Mouse (Mus musculus) kidney, embryonic 16.5 days (tissue): ENCODE measurements at regions not wholly inside any gene's neighbourhood (a gene's known extent, or its start where the extent isn't known, plus 50 kb on each side); places are given as distances from the start of the nearest gene placed in this dataset.

Source experiments
- ATAC-seq: fragments of 200-750 bp; cut with Nextera tagmentation; 2 replicates; pipeline ENCODE4 v1.8.0; 2017; ENCODE audit warnings: moderate TSS enrichment; ENCODE audit not compliant: low FRiP score, low TSS enrichment
- H3K27ac ChIP-seq: fragments of 300-500 bp; sonication (generic); 2 replicates; pipeline ENCODE4 v1.5.1; 2014; ENCODE audit warnings: low read length
- H3K27me3 ChIP-seq: fragments of 300-500 bp; sonication (generic); 2 replicates; pipeline ENCODE4 v1.6.1; 2014; ENCODE audit warnings: low read length, control low read depth, mixed read lengths; ENCODE audit not compliant: insufficient read depth
- H3K36me3 ChIP-seq: fragments of 300-500 bp; sonication (generic); 2 replicates; pipeline ENCODE4 v1.6.1; 2014; ENCODE audit warnings: low read length, control low read depth, mixed read lengths; ENCODE audit not compliant: insufficient read depth
- H3K4me1 ChIP-seq: fragments of 300-500 bp; sonication (generic); 2 replicates; pipeline ENCODE4 v1.6.1; 2014; ENCODE audit warnings: low read length, control low read depth, mixed read lengths; ENCODE audit not compliant: insufficient read depth
- H3K4me2 ChIP-seq: fragments of 300-500 bp; sonication (generic); replicated peaks from 2 replicates; pipeline ENCODE4 v1.6.1; 2014; ENCODE audit warnings: low read depth, low read length
- H3K4me3 ChIP-seq: fragments of 300-500 bp; sonication (generic); 2 replicates; pipeline ENCODE4 v1.5.1; 2014; ENCODE audit warnings: mild to moderate bottlenecking, low read length
- H3K9ac ChIP-seq: fragments of 300-500 bp; sonication (generic); replicated peaks from 2 replicates; pipeline ENCODE4 v1.6.1; 2014; ENCODE audit warnings: low read length
- H3K9me3 ChIP-seq: fragments of 300-500 bp; sonication (generic); 2 replicates; pipeline ENCODE4 v1.6.1; 2016; ENCODE audit warnings: low read length, control low read depth
- WGBS: fragments of 180-500 bp; shearing (Covaris S2); extraction: QIAGEN DNeasy Blood & Tissue Kit; methylation state at CpG from one replicate; pipeline ENCODE4 v1.1.7; 2014; 5-methylcytosine and 5-hydroxymethylcytosine counted together

- no peak overlapping the region for H3K4me2 ChIP-seq
- H3K36me3 ChIP-seq = no peaks in the 10 kb centered on the region
- H3K9me3 ChIP-seq = no peaks in the 10 kb centered on the region
- no peak overlapping the region for H3K27ac ChIP-seq
- WGBS = 68% methylated on average over 5 of the region's 5 CpGs
- H3K4me3 ChIP-seq = no peak overlapping the region
- no peak for ATAC-seq
- H3K9ac ChIP-seq = no peak overlapping the region
- H3K27me3 ChIP-seq = no peaks in the 10 kb centered on the region
- H3K4me1 ChIP-seq = 0 out of 2 replicates have a peak, but pooled peaks cover under 1% of the 10 kb centered on the region
These were observed 318.7 kb downstream of the Rnd3 start for GRCm38 (mm10) chr2:50830056-50830720.

GRCm38 (mm10) chr2:50827097-50827496 lies 321.8 kb downstream of the Rnd3 start:
- Histone ChIP-seq H3K4me2 (no peak overlapping the region), H3K27ac (no peak overlapping the region), H3K9ac (no peak overlapping the region), H3K4me3 (no peak overlapping the region), H3K9me3 (no peaks in the 10 kb centered on the region), H3K4me1 (0 out of 2 replicates have a peak, but pooled peaks cover 3% of the 10 kb centered on the region), H3K36me3 (no peaks in the 10 kb centered on the region), H3K27me3 (no peaks in the 10 kb centered on the region)
- ATAC-seq = no peak
- 69% methylated on average over 5 of the region's 5 CpGs for WGBS

- ATAC-seq = no peak
These were observed 322.4 kb downstream of the Rnd3 start for GRCm38 (mm10) chr2:50826537-50826936.

DNA sequence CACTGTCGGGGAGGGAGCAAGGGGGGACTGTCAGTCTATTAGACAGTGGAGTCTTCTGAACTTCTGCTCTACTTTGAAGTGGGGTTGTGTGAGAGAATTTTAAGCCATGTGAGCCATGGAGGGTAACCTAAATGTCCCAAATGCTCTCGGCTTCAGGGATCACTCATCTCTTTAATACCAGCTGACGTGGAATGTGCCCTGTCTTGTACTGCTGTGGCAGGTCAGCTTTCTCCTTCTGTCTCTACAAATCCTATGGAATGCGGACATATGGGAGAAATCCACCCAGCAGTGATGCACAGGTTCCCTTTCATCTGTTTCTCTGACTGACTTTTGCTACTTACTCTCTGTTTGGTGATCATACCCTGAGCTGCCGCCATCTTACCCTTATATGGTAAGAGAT lies 323.3 kb downstream of the Rnd3 start:
- H3K27ac ChIP-seq = no peak overlapping the region
- H3K9me3 ChIP-seq = no peaks in the 10 kb centered on the region
- WGBS = 92% methylated on average over 5 of the region's 5 CpGs

More at GRCm38 (mm10) chr2:50826537-50826936, 322.4 kb downstream of the Rnd3 start:
- 0 out of 2 replicates have a peak, but pooled peaks cover 3% of the 10 kb centered on the region for H3K4me1 ChIP-seq
- no peaks in the 10 kb centered on the region for H3K27me3 ChIP-seq
- H3K27ac ChIP-seq = no peak overlapping the region
- no peak overlapping the region for H3K9ac ChIP-seq
- no peak overlapping the region for H3K4me2 ChIP-seq
- H3K4me3 ChIP-seq = no peak overlapping the region
- no peaks in the 10 kb centered on the region for H3K36me3 ChIP-seq
- H3K9me3 ChIP-seq = no peaks in the 10 kb centered on the region
- whole genome bisulfite sequencing = 78% methylated on average over 3 of the region's 3 CpGs

DNA sequence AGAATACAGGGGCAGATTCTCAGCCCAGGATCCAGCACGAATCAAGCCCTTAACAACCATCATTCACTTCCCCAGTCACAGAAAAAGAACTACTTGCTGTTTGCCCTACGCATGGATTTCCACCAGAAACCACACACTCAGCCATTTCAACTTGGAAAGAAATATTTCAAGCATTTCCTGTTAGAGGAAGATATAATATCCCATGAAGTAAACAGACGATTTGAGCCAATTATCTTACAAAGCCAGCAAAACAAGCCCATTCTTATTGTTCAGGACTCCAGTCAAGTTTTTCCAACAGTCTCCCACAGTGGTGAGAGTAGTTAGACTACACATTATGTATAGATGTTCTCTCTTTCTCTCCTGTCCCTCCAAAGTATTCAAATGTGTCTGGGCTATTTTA lies 324.1 kb downstream of the Rnd3 start:
- Histone ChIP-seq H3K27me3 (no peaks in the 10 kb centered on the region), H3K9ac (no peak overlapping the region), H3K27ac (peak overlapping the region; percentile 1; the same call in 1 of the 2 replicates), H3K4me1 (0 out of 2 replicates have a peak, but pooled peaks cover 3% of the 10 kb centered on the region), H3K4me2 (no peak overlapping the region), H3K9me3 (no peaks in the 10 kb centered on the region), H3K4me3 (no peak overlapping the region), H3K36me3 (no peaks in the 10 kb centered on the region)
- 45% methylated on average over 3 of the region's 3 CpGs for WGBS
- no peak for ATAC-seq

More for the DNA sequence above, 323.3 kb downstream of the Rnd3 start:
- Histone ChIP-seq H3K9ac (no peak overlapping the region), H3K4me2 (no peak overlapping the region), H3K36me3 (no peaks in the 10 kb centered on the region), H3K27me3 (no peaks in the 10 kb centered on the region), H3K4me1 (0 out of 2 replicates have a peak, but pooled peaks cover 3% of the 10 kb centered on the region), H3K4me3 (no peak overlapping the region)
- no peak for ATAC-seq

GRCm38 (mm10) chr2:50822738-50823137 lies 326.2 kb downstream of the Rnd3 start:
- H3K4me1 ChIP-seq = peaks cover 3% of the 10 kb centered on the region; the same call in 1 of the 2 replicates
- H3K9me3 ChIP-seq = no peaks in the 10 kb centered on the region
- ATAC-seq = no peak
- H3K9ac ChIP-seq = no peak overlapping the region
- H3K27me3 ChIP-seq = no peaks in the 10 kb centered on the region
- no peak overlapping the region for H3K27ac ChIP-seq
- no peak overlapping the region for H3K4me3 ChIP-seq
- H3K4me2 ChIP-seq = no peak overlapping the region
- H3K36me3 ChIP-seq = no peaks in the 10 kb centered on the region

GRCm38 (mm10) chr2:50819305-50819665 lies 329.6 kb downstream of the Rnd3 start:
- Histone ChIP-seq H3K4me1 (peaks cover 4% of the 10 kb centered on the region; the same call in 1 of the 2 replicates), H3K36me3 (no peaks in the 10 kb centered on the region), H3K4me3 (no peak overlapping the region), H3K9ac (no peak overlapping the region), H3K27me3 (no peaks in the 10 kb centered on the region), H3K4me2 (no peak overlapping the region), H3K9me3 (no peaks in the 10 kb centered on the region), H3K27ac (peak overlapping the region; percentile 56; the same call in 1 of the 2 replicates)
- WGBS = 78% methylated on average over 5 of the region's 5 CpGs
- ATAC-seq = no peak

- Histone ChIP-seq H3K9me3 (no peaks in the 10 kb centered on the region), H3K4me2 (no peak overlapping the region), H3K36me3 (no peaks in the 10 kb centered on the region), H3K27ac (peak overlapping the region; percentile 67), H3K4me1 (peaks cover 10% of the 10 kb centered on the region; the same call in 1 of the 2 replicates), H3K27me3 (no peaks in the 10 kb centered on the region), H3K9ac (no peak overlapping the region), H3K4me3 (no peak overlapping the region)
- no peak for ATAC-seq
- WGBS = 53% methylated on average over 7 of the region's 7 CpGs
These were observed 330.2 kb downstream of the Rnd3 start for GRCm38 (mm10) chr2:50818557-50819304.

DNA sequence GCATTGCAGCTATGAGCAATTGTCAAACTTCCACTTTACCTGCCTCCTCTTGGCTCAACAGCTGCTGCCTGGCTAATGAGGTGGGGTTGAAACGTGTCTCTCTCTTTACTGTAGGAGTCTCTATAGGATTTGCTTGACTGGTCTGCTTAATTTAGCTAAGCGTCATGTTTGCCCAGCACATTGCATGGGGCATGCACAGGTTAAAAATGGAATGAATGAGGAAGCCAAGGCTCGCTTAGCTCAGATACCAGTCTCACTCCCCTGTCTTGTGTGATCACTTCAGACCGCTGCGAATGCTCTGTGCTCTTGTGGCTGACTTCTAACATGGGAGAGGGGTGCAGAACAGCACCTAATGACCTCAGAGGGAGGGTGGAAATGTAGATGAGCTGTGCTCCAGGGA lies 332.5 kb downstream of the Rnd3 start:
- peak; percentile 87 for ATAC-seq
- 43% methylated on average over 5 of the region's 5 CpGs for WGBS

DNA sequence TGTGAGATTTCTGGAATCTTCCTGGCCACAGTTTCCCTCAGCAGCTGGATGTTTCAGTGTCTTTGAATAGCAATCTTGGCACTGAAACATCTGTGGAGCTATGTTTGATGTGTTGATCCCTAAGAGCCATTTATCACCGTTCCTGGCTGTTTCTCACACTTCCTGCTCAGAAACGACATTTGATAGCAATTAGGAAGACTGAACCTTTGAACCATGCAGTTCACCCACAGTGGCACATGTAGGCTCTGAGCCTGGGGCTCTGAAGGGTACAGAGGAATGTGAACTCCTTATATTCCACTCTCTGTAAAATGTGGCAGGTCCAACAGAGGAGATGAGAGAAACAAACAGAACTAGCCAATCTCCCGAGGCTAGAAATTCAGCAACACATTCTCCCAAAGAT lies 333.4 kb downstream of the Rnd3 start:
- no peak overlapping the region for H3K4me2 ChIP-seq
- peaks cover 29% of the 10 kb centered on the region for H3K4me1 ChIP-seq
- ATAC-seq = peak; percentile 77; the same call in 1 of the 2 replicates
- H3K27ac ChIP-seq = no peak overlapping the region
- WGBS = 4% methylated on average over 3 of the region's 3 CpGs
- no peak overlapping the region for H3K4me3 ChIP-seq
- H3K9me3 ChIP-seq = no peaks in the 10 kb centered on the region
- H3K9ac ChIP-seq = no peak overlapping the region
- no peaks in the 10 kb centered on the region for H3K27me3 ChIP-seq
- no peaks in the 10 kb centered on the region for H3K36me3 ChIP-seq

More for the DNA sequence above, 332.5 kb downstream of the Rnd3 start:
- Histone ChIP-seq H3K9me3 (no peaks in the 10 kb centered on the region), H3K4me2 (no peak overlapping the region), H3K9ac (no peak overlapping the region), H3K27ac (no peak overlapping the region), H3K27me3 (no peaks in the 10 kb centered on the region), H3K36me3 (no peaks in the 10 kb centered on the region), H3K4me1 (peaks cover 26% of the 10 kb centered on the region), H3K4me3 (no peak overlapping the region)
